In genomic region chrX:42558683-42559082, GRCm38 (mm10) we compare ENCODE assay signal across 32 mouse cellular contexts. TPM values are rescaled to one million over a fixed set of nuclear protein-coding genes. Genes with fewer than 3 reads are reported as not detected.
DNase-seq lines count a peak whose midpoint lies in the region; ATAC-seq and TF ChIP-seq lines count a peak whose summit lies in the region.
"Had no signal": no experiment of that assay in that cellular context is flagged by ENCODE, and none has a peak within 500 bp of the region (broad histone marks: within the 10 kb centered on the region; RNA-seq: fewer than 3 reads in every experiment).

No protein-coding gene starts in this region.

- no peak for ATAC-seq in forebrain, postnatal 0 days
- no peak for ATAC-seq in kidney, embryonic 15.5 days (replicated peaks; ENCODE audit: low FRiP score)
- ATAC-seq in midbrain, postnatal 0 days (ENCODE audit: low FRiP score): no peak
- no peak for ATAC-seq in midbrain, embryonic 16.5 days
- ATAC-seq: CD4-positive, CD25-positive, alpha-beta regulatory T cell, adult 4 months had no signal

- no peaks in the 10 kb centered on the region for H3K4me1 ChIP-seq in forebrain, postnatal 0 days (ENCODE audit: insufficient read depth)
- 0 out of 2 replicates have a peak, but pooled peaks cover 7% of the 10 kb centered on the region for H3K4me1 ChIP-seq in forebrain, embryonic 10.5 days
- H3K4me1 ChIP-seq in kidney, embryonic 15.5 days: no peaks in the 10 kb centered on the region
- no peaks in the 10 kb centered on the region for H3K4me1 ChIP-seq in midbrain, postnatal 0 days (ENCODE audit: insufficient read depth, low read length)
- no peaks in the 10 kb centered on the region for H3K4me1 ChIP-seq in midbrain, embryonic 16.5 days (ENCODE audit: control insufficient read depth, insufficient read depth, low read length)
- H3K4me1 ChIP-seq: embryonic facial prominence, embryonic 12.5 days; heart, embryonic 13.5 days; hindbrain, embryonic 15.5 days had no signal

- no peaks in the 10 kb centered on the region for H3K27me3 ChIP-seq in forebrain, postnatal 0 days (ENCODE audit: insufficient read depth, low read length)
- H3K27me3 ChIP-seq in forebrain, embryonic 10.5 days (ENCODE audit: poor library complexity, severe bottlenecking): no peaks in the 10 kb centered on the region
- no peaks in the 10 kb centered on the region for H3K27me3 ChIP-seq in kidney, embryonic 15.5 days
- no peaks in the 10 kb centered on the region for H3K27me3 ChIP-seq in midbrain, postnatal 0 days (ENCODE audit: insufficient read depth, low read length)
- no peaks in the 10 kb centered on the region for H3K27me3 ChIP-seq in midbrain, embryonic 16.5 days (ENCODE audit: control insufficient read depth, insufficient read depth, low read depth, low read length)
- H3K27me3 ChIP-seq: embryonic facial prominence, embryonic 12.5 days; heart, embryonic 13.5 days; hindbrain, embryonic 15.5 days had no signal

- no peak overlapping the region for H3K4me2 ChIP-seq in forebrain, postnatal 0 days (ENCODE audit: low read depth)
- no peak overlapping the region for H3K4me2 ChIP-seq in kidney, embryonic 15.5 days
- no peak overlapping the region for H3K4me2 ChIP-seq in midbrain, postnatal 0 days (ENCODE audit: low read depth, low read length, poor library complexity, severe bottlenecking)
- no peak overlapping the region for H3K4me2 ChIP-seq in midbrain, embryonic 16.5 days (ENCODE audit: low read length)
- H3K4me2 ChIP-seq: embryonic facial prominence, embryonic 12.5 days; heart, embryonic 13.5 days; hindbrain, embryonic 15.5 days; lung, embryonic 14.5 days; midbrain, embryonic 11.5 days had no signal

- no peaks in the 10 kb centered on the region for H3K36me3 ChIP-seq in forebrain, postnatal 0 days (ENCODE audit: insufficient read depth)
- H3K36me3 ChIP-seq in forebrain, embryonic 10.5 days (replicated peaks): no peaks in the 10 kb centered on the region
- H3K36me3 ChIP-seq in kidney, embryonic 15.5 days: no peaks in the 10 kb centered on the region
- H3K36me3 ChIP-seq in midbrain, postnatal 0 days (ENCODE audit: insufficient read depth, low read length): no peaks in the 10 kb centered on the region
- no peaks in the 10 kb centered on the region for H3K36me3 ChIP-seq in midbrain, embryonic 16.5 days (ENCODE audit: control insufficient read depth, insufficient read depth, low read length)
- H3K36me3 ChIP-seq: embryonic facial prominence, embryonic 12.5 days; heart, embryonic 13.5 days; hindbrain, embryonic 15.5 days had no signal

- no peak overlapping the region for H3K27ac ChIP-seq in forebrain, postnatal 0 days (ENCODE audit: low read depth, low read length)
- H3K27ac ChIP-seq in forebrain, embryonic 10.5 days: no peak overlapping the region
- H3K27ac ChIP-seq in kidney, embryonic 15.5 days: no peak overlapping the region
- no peak overlapping the region for H3K27ac ChIP-seq in midbrain, postnatal 0 days (ENCODE audit: low read depth, low read length)
- H3K27ac ChIP-seq in midbrain, embryonic 16.5 days (ENCODE audit: low read length): no peak overlapping the region
- H3K27ac ChIP-seq: embryonic facial prominence, embryonic 12.5 days; heart, embryonic 13.5 days; hindbrain, embryonic 15.5 days; liver, embryonic 14.5 days had no signal

- H3K9ac ChIP-seq in forebrain, postnatal 0 days: no peak overlapping the region
- no peak overlapping the region for H3K9ac ChIP-seq in kidney, embryonic 15.5 days
- no peak overlapping the region for H3K9ac ChIP-seq in midbrain, postnatal 0 days (replicated peaks; ENCODE audit: low read length, poor library complexity, severe bottlenecking)
- no peak overlapping the region for H3K9ac ChIP-seq in midbrain, embryonic 16.5 days (ENCODE audit: low read depth, low read length)
- H3K9ac ChIP-seq: embryonic facial prominence, embryonic 12.5 days; heart, embryonic 13.5 days; hindbrain, embryonic 15.5 days; liver, embryonic 14.5 days; lung, embryonic 14.5 days had no signal

- WGBS in forebrain, postnatal 0 days: 68% methylated on average over 4 of the region's 4 CpGs
- 67% methylated on average over 4 of the region's 4 CpGs for WGBS in forebrain, embryonic 10.5 days
- 71% methylated on average over 4 of the region's 4 CpGs for WGBS in kidney, embryonic 15.5 days
- WGBS in midbrain, postnatal 0 days: 76% methylated on average over 4 of the region's 4 CpGs
- WGBS in midbrain, embryonic 16.5 days: 61% methylated on average over 4 of the region's 4 CpGs

- H3K4me3 ChIP-seq in forebrain, postnatal 0 days (ENCODE audit: low read depth, low read length): no peak overlapping the region
- H3K4me3 ChIP-seq in forebrain, embryonic 10.5 days: no peak overlapping the region
- no peak overlapping the region for H3K4me3 ChIP-seq in kidney, embryonic 15.5 days (replicated peaks)
- H3K4me3 ChIP-seq in midbrain, postnatal 0 days (ENCODE audit: low read depth, low read length): no peak overlapping the region
- no peak overlapping the region for H3K4me3 ChIP-seq in midbrain, embryonic 16.5 days (ENCODE audit: low read depth, low read length)
- H3K4me3 ChIP-seq: embryonic facial prominence, embryonic 12.5 days; heart, embryonic 13.5 days; hindbrain, embryonic 15.5 days had no signal

- no peak for DNase-seq in forebrain, postnatal 0 days
- no peak for DNase-seq in forebrain, embryonic 10.5 days (ENCODE audit: extremely low spot score, low spot score)
- DNase-seq in kidney, postnatal 14 days: peak; percentile 0
- DNase-seq in midbrain, postnatal 0 days (ENCODE audit: low spot score): no peak
- DNase-seq in thymus, postnatal 14 days: no peak
- DNase-seq: adrenal gland, postnatal 25 days; cerebellum, adult 8-10 months; cerebellum, postnatal 36 days; embryo, embryonic 11 days; heart, postnatal 10 days; kidney, adult 9 months; kidney, postnatal 36 days; layer of hippocampus, postnatal 36 days; liver; lung, embryonic 14.5 days had no signal

- no peaks in the 10 kb centered on the region for H3K9me3 ChIP-seq in forebrain, postnatal 0 days (ENCODE audit: low read length)
- H3K9me3 ChIP-seq in forebrain, embryonic 10.5 days: no peaks in the 10 kb centered on the region
- H3K9me3 ChIP-seq in kidney, embryonic 15.5 days (replicated peaks): no peaks in the 10 kb centered on the region
- no peaks in the 10 kb centered on the region for H3K9me3 ChIP-seq in midbrain, postnatal 0 days (ENCODE audit: low read length)
- H3K9me3 ChIP-seq in midbrain, embryonic 16.5 days (replicated peaks; ENCODE audit: control insufficient read depth, low read length, poor library complexity, severe bottlenecking): no peaks in the 10 kb centered on the region
- H3K9me3 ChIP-seq: embryonic facial prominence, embryonic 12.5 days; heart, embryonic 13.5 days; hindbrain, embryonic 15.5 days had no signal

- peak; percentile 43; the same call in 1 of the 2 replicates for TF ChIP-seq CTCF in forebrain, postnatal 0 days (IDR thresholded peaks at IDR 0.05; ENCODE audit: low read depth)
- peak; percentile 50 for TF ChIP-seq CTCF in midbrain, postnatal 0 days (IDR thresholded peaks at IDR 0.05)

RNA-seq across cellular contexts. Expression of gene Sh2d1a, which starts 56.4 kb away (rescaled TPM):
- total RNA-seq in forebrain, postnatal 0 days (2014; rRNA removed): 1.0 TPM in 1 of 2 replicates, not detected in the other
- polyA plus RNA-seq in forebrain, postnatal 0 days (2015; fragmentation: Nextera tagmentation; extraction: Ambion mirVana): 3.7 and 6.3 TPM in 2 replicates
- polyA plus RNA-seq in forebrain, embryonic 10.5 days (2016; fragmentation: Nextera tagmentation; extraction: Ambion mirVana): 0.15 and 0.44 TPM in 2 replicates
- polyA plus RNA-seq in kidney, embryonic 15.5 days (2015; fragmentation: Nextera tagmentation; extraction: Ambion mirVana): 0.05 and 0.06 TPM in 2 replicates
- total RNA-seq in midbrain, postnatal 0 days (2014; rRNA removed): not detected in 2 replicates
- polyA plus RNA-seq in midbrain, postnatal 0 days (2015; fragmentation: Nextera tagmentation; extraction: Ambion mirVana): 7.8 and 8.2 TPM in 2 replicates
- polyA plus RNA-seq in midbrain, embryonic 16.5 days (2015; fragmentation: Nextera tagmentation; extraction: Ambion mirVana): 7.3 and 8.2 TPM in 2 replicates
- total RNA-seq: adrenal gland, postnatal 25 days; gastrocnemius, adult 8-10 months; heart, adult 8-10 months; hematopoietic stem cell, adult 5-6 weeks; layer of hippocampus, adult 8-10 months; layer of hippocampus, postnatal 36 days; left cerebral cortex, postnatal 10 days; megakaryocyte progenitor cell, adult 5-6 weeks had no signal
- polyA plus RNA-seq: gonadal fat pad, adult 2 months; heart, embryonic 13.5 days; limb, embryonic 11.5 days; liver, embryonic 14.5 days; lung, embryonic 14.5 days; testis, adult 2 months had no signal
